Mouse (Mus musculus) lung, adult 2 months (tissue): Measurements from ENCODE around the gene Sh2b2. TPM values are rescaled to one million over a fixed set of nuclear protein-coding genes. Genes with fewer than 3 reads are reported as not detected.
A peak's percentile ranks its signal among the peaks of the same experiment; 100 is the strongest.
"Not testable (repeated sequence)": the region's sequence is repeated elsewhere in the genome, so short reads cannot be mapped to it uniquely, and the experiment has no call there.

Source experiments
- DNase-seq: peaks from one replicate; pipeline ENCODE4 v3.0.0; 2022
- H3K4me1 ChIP-seq: fragments of 200-500 bp; 2 replicates; pipeline ENCODE4 v1.6.1; 2011; ENCODE audit warnings: low read length; ENCODE audit not compliant: control insufficient read depth, insufficient read depth
- H3K4me3 ChIP-seq: fragments of 200-500 bp; replicated peaks from 2 replicates; pipeline ENCODE3; 2011; ENCODE audit warnings: low read depth, mild to moderate bottlenecking, control low read depth, low read length; ENCODE audit errors: extremely low read depth
- CTCF ChIP-seq: fragments of 200-500 bp; IDR thresholded peaks from 2 replicates; pipeline ENCODE4 v1.5.1; 2011; ENCODE audit warnings: mild to moderate bottlenecking, low read length, control low read depth; ENCODE audit not compliant: insufficient read depth
- POLR2A ChIP-seq: fragments of 200-500 bp; IDR thresholded peaks from 2 replicates; pipeline ENCODE4 v1.6.1; 2011; ENCODE audit warnings: low read depth, mild to moderate bottlenecking, control low read depth, low read length, borderline replicate concordance; ENCODE audit errors: extremely low read depth
- WGBS: fragments of 180-500 bp; shearing (Covaris S2); methylation state at CpG from one replicate; pipeline ENCODE4 v1.1.7; 2018; 5-methylcytosine and 5-hydroxymethylcytosine counted together
- polyA plus RNA-seq: library from polyadenylated mRNA; depleted of rRNA; stranded (reverse); fragments of >200 nt; gene quantifications from 2 replicates; pipeline ENCODE4 v1.2.3, GENCODE M21; 2012

The Sh2b2 gene
- polyA plus RNA-seq, 1 experiment, result 11.5 TPM

DNA sequence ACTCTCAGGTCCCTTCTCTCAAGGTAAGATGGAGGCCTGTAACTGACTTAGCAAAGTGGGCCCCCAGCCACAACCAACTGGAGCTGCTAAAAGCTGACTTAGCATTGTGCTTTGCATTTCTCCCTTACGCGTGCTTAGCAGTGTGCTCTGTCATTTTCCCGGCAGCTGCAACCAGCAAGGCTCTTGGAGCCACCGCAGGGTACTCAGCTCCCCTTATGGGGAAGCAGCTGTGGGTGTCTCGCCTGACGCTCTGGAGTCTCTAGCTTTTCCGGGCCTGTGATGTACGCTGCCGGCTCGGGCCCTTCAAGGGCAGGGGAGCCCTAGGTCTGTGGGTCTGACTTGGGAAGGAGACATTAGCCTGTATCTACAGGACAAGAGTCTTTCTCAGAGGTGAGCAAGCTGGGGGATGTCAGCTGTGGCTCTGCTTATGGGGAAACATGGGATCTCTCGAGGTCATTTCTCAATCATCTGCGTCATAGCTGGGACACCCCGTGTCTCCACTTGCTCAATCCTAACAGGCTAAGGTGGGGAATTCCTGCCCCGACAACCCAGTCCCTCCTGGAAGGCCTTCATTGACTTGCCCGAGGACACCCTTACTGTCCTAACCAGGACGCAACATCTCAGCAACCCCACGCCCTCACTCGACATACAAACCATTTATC is 29.2 kb downstream of the Sh2b2 start:
- no peaks in the 10 kb centered on the region for H3K4me1 ChIP-seq
- DNase-seq, result no peak
- no peak for TF ChIP-seq POLR2A
- no peak overlapping the region for H3K4me3 ChIP-seq
- WGBS, result 73% methylated on average over 18 of the region's 18 CpGs

GRCm38 (mm10) chr5:136215958-136216357 is 30.4 kb downstream of the Sh2b2 start:
- TF ChIP-seq CTCF (no peak), POLR2A (no peak)
- WGBS, result 52% methylated on average over 5 of the region's 5 CpGs
- no peak overlapping the region for H3K4me3 ChIP-seq
- DNase-seq, result peak; percentile 26
- H3K4me1 ChIP-seq, result no peaks in the 10 kb centered on the region

GRCm38 (mm10) chr5:136215211-136215610 is 31.1 kb downstream of the Sh2b2 start:
- no peaks in the 10 kb centered on the region for H3K4me1 ChIP-seq
- DNase-seq, result no peak
- no peak overlapping the region for H3K4me3 ChIP-seq
- TF ChIP-seq CTCF, result no peak
- no peak for TF ChIP-seq POLR2A
- WGBS, result 87% methylated on average over 3 of the region's 3 CpGs

DNA sequence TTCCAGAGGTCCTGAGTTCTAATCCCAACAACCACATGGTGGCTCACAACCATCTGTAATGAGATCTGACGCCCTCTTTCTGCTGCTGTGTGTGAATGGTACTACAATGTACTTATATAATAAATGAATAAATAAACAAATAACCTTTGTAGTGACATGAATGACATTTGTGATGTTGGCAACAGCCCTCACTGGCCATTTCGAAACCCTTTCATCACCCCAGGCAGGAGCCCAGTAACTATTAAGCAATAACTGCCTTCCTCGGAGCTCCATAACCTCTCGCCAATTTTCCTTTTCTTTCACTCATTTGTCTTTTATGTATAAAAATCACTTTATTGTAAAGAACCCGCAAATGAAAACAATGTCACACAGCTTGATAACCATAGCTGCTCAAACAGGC is 32.6 kb downstream of the Sh2b2 start:
- no peak overlapping the region for H3K4me3 ChIP-seq
- WGBS, result 53% methylated on average over 5 of the region's 5 CpGs
- no peak for DNase-seq
- no peaks in the 10 kb centered on the region for H3K4me1 ChIP-seq
- TF ChIP-seq POLR2A, result no peak
- TF ChIP-seq CTCF, result no peak

- 84% methylated on average over 11 of the region's 11 CpGs for WGBS
- H3K4me1 ChIP-seq, result no peaks in the 10 kb centered on the region
- H3K4me3 ChIP-seq, result no peak overlapping the region
- TF ChIP-seq POLR2A (no peak), CTCF (no peak)
- no peak for DNase-seq
Observed at GRCm38 (mm10) chr5:136212716-136213115, 33.6 kb downstream of the Sh2b2 start.

- WGBS, result 84% methylated on average over 14 of the region's 14 CpGs
- not testable (repeated sequence) for H3K4me3 ChIP-seq, DNase-seq, H3K4me1 ChIP-seq
Observed at GRCm38 (mm10) chr5:136211341-136212102, 34.8 kb downstream of the Sh2b2 start.

DNA sequence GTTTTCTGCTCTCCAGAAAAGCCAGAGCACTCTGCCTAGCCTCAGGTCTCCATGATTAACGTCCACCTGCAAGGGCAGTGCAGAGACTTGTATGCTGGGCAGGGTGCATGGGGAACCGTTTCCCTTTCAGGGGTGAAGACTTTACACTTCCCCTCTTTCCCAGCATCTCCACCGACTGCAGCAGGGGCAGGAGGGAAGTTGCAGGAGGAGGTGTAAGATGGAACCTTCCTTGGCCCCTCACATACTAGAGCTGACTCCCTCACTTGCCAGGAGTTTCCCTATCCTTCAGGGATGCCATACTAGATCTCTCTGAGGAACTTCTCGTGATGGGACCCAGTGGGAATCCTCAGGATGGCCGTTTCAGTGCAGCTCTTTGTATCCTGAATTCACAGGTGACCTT is 35.8 kb downstream of the Sh2b2 start:
- no peak for DNase-seq
- Histone ChIP-seq H3K4me3 (no peak overlapping the region), H3K4me1 (no peaks in the 10 kb centered on the region)
- 60% methylated on average over 5 of the region's 5 CpGs for WGBS
- TF ChIP-seq CTCF (no peak), POLR2A (no peak)

- Histone ChIP-seq H3K4me3 (no peak overlapping the region), H3K4me1 (peaks cover 8% of the 10 kb centered on the region; the same call in 1 of the 2 replicates)
- TF ChIP-seq CTCF (peak; percentile 88), POLR2A (no peak)
- peak; percentile 59 for DNase-seq
- WGBS, result 29% methylated on average over 7 of the region's 7 CpGs
Observed at GRCm38 (mm10) chr5:136201832-136202231, 44.5 kb downstream of the Sh2b2 start.

DNA sequence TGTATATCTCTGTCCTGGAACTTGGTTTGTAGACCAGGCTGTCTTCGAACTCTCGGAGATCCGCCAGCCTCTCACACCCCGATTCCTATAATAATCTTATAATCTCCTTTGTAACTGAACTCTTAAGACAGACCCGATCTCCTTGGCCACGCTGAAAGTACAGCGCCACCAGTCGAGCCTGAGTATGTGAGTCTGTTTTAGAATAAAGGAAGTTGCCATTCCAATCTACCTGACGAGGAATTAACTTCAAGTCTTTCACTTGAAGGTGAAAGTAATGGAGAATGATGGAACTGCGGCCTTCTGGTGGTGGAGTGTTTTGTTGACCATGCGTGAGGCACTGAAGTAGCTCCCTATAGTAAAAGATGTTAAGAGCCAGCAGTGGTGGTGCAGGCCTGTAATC is 46.8 kb downstream of the Sh2b2 start:
- H3K4me3 ChIP-seq, result no peak overlapping the region
- H3K4me1 ChIP-seq, result peaks cover 8% of the 10 kb centered on the region; the same call in 1 of the 2 replicates
- TF ChIP-seq CTCF (no peak), POLR2A (no peak)
- 32% methylated on average over 11 of the region's 11 CpGs for WGBS
- no peak for DNase-seq
